Mouse (Mus musculus) forebrain, embryonic 15.5 days (tissue): Measurements from ENCODE around the gene Stra6. TPM values are rescaled to one million over a fixed set of nuclear protein-coding genes. Genes with fewer than 3 reads are reported as not detected.
A peak's percentile ranks its signal among the peaks of the same experiment; 100 is the strongest.

Experiments used
- ATAC-seq: fragments of 200-750 bp; cut with Nextera tagmentation; replicated peaks from 2 replicates; pipeline ENCODE4 v1.8.0; 2017; ENCODE audit warnings: mild to moderate bottlenecking, moderate TSS enrichment, moderate library complexity
- H3K27ac ChIP-seq: fragments of 300-500 bp; sonication (generic); replicated peaks from 2 replicates; pipeline ENCODE4 v1.5.1; 2015; ENCODE audit warnings: mild to moderate bottlenecking, inconsistent platforms
- H3K27me3 ChIP-seq: fragments of 300-500 bp; sonication (generic); 2 replicates; pipeline ENCODE4 v1.6.1; 2015; ENCODE audit warnings: inconsistent platforms
- H3K36me3 ChIP-seq: fragments of 300-500 bp; sonication (generic); 2 replicates; pipeline ENCODE4 v1.6.1; 2015; ENCODE audit warnings: mild to moderate bottlenecking, inconsistent platforms
- H3K4me1 ChIP-seq: fragments of 300-500 bp; sonication (generic); 2 replicates; pipeline ENCODE4 v1.6.1; 2015; ENCODE audit warnings: inconsistent platforms
- H3K4me2 ChIP-seq: fragments of 300-500 bp; sonication (generic); replicated peaks from 2 replicates; pipeline ENCODE4 v1.6.1; 2015; ENCODE audit warnings: mild to moderate bottlenecking, inconsistent platforms
- H3K4me3 ChIP-seq: fragments of 300-500 bp; sonication (generic); 2 replicates; pipeline ENCODE4 v1.5.1; 2015; ENCODE audit warnings: mild to moderate bottlenecking, inconsistent platforms
- H3K9ac ChIP-seq: fragments of 300-500 bp; sonication (generic); replicated peaks from 2 replicates; pipeline ENCODE4 v1.6.1; 2015; ENCODE audit warnings: mild to moderate bottlenecking, inconsistent platforms
- H3K9me3 ChIP-seq: fragments of 300-500 bp; sonication (generic); 2 replicates; pipeline ENCODE4 v1.6.1; 2016; ENCODE audit warnings: inconsistent platforms
- WGBS: fragments of 180-500 bp; shearing (Covaris S2); methylation state at CpG from one replicate; pipeline ENCODE4 v1.1.7; 2015; ENCODE audit warnings: mixed read lengths; 5-methylcytosine and 5-hydroxymethylcytosine counted together
- polyA plus RNA-seq: library from polyadenylated mRNA; unstranded; fragments of >200 nt; fragmentation: Nextera tagmentation; extraction: Ambion mirVana; gene quantifications from 2 replicates; pipeline ENCODE4 v1.2.1, GENCODE M21; 2015

Stra6 gene
- polyA plus RNA-seq, 1 experiment from 2014 or later = 8.7 TPM

DNA sequence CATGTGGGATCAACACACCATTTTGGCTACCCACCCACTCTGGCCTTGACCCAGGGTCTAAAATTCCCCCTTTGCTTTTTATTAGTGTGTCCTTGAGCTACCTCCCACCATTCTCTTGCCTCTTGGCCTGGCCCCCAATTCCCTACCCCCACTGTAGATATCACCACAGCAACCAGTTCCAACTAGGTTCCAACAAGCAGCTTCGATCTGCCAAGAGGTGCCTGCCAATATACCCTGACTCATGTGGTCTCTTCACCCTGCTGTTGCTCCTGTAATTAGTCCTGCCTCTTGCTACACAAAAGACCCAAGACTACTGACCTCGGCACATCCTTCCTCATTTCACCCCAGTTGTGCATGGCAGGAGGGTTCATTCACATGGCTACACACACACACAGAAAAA, 21.5 kb downstream of the Stra6 start:
- Histone ChIP-seq H3K27me3 (no peaks in the 10 kb centered on the region), H3K4me3 (no peak overlapping the region), H3K9ac (no peak overlapping the region), H3K9me3 (no peaks in the 10 kb centered on the region), H3K4me1 (peaks cover 44% of the 10 kb centered on the region), H3K36me3 (no peaks in the 10 kb centered on the region), H3K27ac (peak overlapping the region; percentile 88), H3K4me2 (peak overlapping the region; percentile 5; the same call in 1 of the 2 replicates)
- ATAC-seq = peak; percentile 71; the same call in 1 of the 2 replicates
- WGBS = 3% methylated on average over 2 of the region's 2 CpGs

DNA sequence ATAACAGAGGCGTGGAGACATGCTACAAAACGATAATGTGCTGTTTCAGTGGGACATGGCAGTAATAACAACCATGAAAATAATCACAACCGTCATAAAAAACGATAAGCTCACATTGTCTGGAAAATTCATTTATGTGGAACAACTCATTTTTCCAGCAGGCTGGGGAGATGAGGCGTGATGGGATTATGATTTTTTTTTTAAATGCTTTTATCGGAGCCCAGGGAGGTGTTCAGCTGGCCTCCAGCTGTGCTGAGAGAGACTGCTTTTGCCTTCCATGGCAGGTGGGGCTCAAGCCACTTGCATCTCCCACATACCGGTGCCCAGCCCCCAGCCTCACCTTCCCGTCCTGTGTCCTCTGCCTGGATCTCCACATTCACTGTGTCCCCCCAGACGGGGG, 22.6 kb downstream of the Stra6 start:
- 37% methylated on average over 9 of the region's 9 CpGs for WGBS
- 0 out of 2 replicates have a peak overlapping the region, but pooled peaks have one; percentile 3 for H3K9ac ChIP-seq
- no peaks in the 10 kb centered on the region for H3K36me3 ChIP-seq
- H3K9me3 ChIP-seq = no peaks in the 10 kb centered on the region
- peak overlapping the region; percentile 88 for H3K27ac ChIP-seq
- H3K4me3 ChIP-seq = no peak overlapping the region
- no peak for ATAC-seq
- no peaks in the 10 kb centered on the region for H3K27me3 ChIP-seq
- H3K4me2 ChIP-seq = no peak overlapping the region
- H3K4me1 ChIP-seq = peaks cover 44% of the 10 kb centered on the region

DNA sequence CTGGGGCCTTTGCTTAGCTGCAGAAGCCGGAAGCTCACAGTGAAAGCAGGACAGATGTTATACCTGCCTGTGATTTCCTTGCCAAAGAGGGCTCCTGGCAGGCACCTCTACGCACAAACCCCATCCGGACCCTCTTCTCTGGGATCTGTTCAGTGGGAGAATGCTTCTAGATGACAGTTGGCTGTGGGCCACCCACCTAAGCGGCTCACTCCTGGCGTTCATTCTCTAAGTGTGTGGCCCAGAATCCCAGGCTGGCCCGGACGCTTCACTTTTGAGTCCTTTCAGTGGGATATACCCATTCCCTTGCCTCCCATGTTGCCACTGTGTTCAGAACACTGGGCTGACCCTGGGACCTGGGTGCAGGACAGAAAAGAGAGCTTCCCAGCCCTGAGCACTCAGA, 23.3 kb downstream of the Stra6 start:
- peak overlapping the region; percentile 88 for H3K27ac ChIP-seq
- H3K36me3 ChIP-seq = no peaks in the 10 kb centered on the region
- H3K9ac ChIP-seq = no peak overlapping the region
- H3K27me3 ChIP-seq = no peaks in the 10 kb centered on the region
- H3K4me2 ChIP-seq = no peak overlapping the region
- peaks cover 49% of the 10 kb centered on the region for H3K4me1 ChIP-seq
- no peak overlapping the region for H3K4me3 ChIP-seq
- no peaks in the 10 kb centered on the region for H3K9me3 ChIP-seq
- ATAC-seq = no peak
- 37% methylated on average over 7 of the region's 7 CpGs for WGBS

DNA sequence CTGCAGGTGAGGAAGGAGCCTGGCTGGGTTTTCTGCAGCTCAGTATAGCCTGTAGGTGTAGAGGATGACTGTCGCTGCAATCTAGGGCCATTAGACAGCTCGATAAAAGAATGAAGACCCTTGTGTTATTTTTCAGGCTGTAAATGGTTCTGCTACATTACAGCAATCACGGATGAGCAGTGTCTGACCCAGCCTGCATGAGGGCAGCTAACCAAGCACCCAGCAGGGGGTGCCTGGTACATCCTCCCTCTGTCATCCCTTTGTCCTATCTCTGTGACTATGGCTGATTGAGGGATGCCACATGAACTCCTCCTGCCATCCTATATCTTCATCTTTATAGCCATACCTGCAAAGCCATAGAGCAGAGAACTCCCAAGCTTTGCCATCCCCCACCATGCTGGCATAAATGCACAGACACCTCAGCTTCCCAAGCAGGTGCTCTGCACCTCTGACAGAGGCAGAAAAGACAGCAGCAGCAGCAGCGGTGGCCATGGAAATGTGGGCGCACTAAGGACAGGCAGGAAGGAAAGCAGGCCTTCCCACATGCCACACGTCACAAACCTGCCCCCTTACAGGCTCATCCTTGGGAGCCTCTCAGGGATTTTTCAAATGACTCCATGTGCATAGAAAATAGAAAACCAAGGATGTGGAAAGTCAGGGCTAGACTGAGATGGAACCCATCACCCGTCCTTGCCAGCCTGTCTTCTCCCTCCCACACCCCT, 23.9 kb downstream of the Stra6 start:
- no peaks in the 10 kb centered on the region for H3K27me3 ChIP-seq
- H3K4me3 ChIP-seq = no peak overlapping the region
- 64% methylated on average over 7 of the region's 7 CpGs for WGBS
- H3K4me1 ChIP-seq = peaks cover 54% of the 10 kb centered on the region
- no peak for ATAC-seq
- no peaks in the 10 kb centered on the region for H3K9me3 ChIP-seq
- peak overlapping the region; percentile 88 for H3K27ac ChIP-seq
- H3K9ac ChIP-seq = no peak overlapping the region
- no peak overlapping the region for H3K4me2 ChIP-seq
- H3K36me3 ChIP-seq = no peaks in the 10 kb centered on the region

DNA sequence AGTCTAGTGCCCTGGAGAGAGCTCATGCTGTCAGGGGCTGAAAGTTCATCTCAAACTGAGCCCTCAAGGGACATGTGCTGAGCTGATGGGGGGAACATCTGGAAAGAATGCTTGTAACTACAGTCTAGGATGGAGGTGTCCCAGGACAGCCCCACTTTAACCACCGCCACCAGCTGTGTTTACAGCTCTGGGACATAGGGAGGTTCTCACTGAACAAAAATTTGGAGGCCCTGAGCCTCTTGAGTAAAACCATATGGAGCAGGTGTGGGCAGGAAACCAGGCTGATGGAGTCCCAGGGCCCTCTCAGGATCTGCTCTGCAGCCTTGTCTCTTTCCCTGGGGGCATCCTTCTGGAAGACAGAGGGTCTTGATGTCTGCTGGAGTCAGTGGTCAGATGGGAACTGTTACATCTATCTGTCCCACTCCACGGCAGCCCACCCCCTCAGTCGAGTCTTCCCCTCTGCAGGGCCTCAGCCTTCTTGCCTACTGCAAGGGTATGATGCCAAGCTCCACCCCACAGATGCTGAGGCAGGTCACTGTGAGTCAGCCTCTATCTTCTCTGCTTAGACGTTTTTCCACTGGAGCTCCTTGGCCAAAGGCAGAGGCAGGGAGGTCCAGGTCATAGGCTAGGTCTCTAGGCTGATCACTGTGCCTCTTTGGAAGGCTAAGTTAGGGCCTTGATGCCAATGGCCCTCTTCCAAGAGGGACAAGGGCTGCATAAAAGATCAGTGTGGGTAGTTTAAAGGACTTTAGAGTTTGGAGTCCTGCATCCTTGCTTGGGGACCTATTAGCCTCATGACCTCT, 28.2 kb downstream of the Stra6 start:
- Histone ChIP-seq H3K4me1 (peaks cover 40% of the 10 kb centered on the region), H3K4me3 (no peak overlapping the region), H3K36me3 (no peaks in the 10 kb centered on the region), H3K9me3 (no peaks in the 10 kb centered on the region), H3K27ac (no peak overlapping the region), H3K27me3 (no peaks in the 10 kb centered on the region), H3K9ac (no peak overlapping the region), H3K4me2 (no peak overlapping the region)
- WGBS = 63% methylated on average over 4 of the region's 4 CpGs
- no peak for ATAC-seq

DNA sequence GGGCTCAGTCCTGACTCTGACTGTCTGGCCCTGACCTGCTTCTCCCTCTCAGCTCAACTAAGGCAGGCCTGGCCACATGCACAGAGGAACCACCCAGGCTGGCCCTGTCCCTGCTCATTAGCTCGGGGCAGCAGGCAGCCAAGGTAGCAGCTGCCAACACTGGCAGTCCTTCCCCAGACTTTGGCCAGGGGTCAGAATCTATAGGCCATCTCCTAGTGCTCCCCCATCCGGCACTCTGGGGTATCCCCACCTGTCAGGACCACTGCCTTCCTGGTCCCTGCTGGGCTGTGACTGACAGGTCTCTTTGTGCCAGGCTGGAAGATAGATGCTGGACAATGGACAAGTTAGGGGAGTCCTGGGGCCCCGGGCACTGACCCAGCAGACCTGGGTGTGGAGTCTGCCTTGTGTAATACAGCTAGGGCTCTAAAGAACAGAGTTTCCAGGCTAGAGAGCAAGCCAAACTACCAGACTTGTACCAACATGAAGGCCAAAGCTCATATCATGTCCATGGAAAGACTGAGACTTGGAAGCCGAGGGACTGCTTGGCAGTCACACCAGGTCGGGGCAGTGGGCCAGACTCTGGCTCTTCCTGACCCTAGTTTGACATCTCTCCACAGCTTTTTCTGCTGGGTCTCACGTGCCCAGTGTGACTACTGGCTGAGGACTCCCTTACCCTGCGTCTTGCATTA, 29.1 kb downstream of the Stra6 start:
- no peak for ATAC-seq
- peaks cover 40% of the 10 kb centered on the region for H3K4me1 ChIP-seq
- H3K9ac ChIP-seq = no peak overlapping the region
- H3K9me3 ChIP-seq = no peaks in the 10 kb centered on the region
- H3K27me3 ChIP-seq = no peaks in the 10 kb centered on the region
- no peaks in the 10 kb centered on the region for H3K36me3 ChIP-seq
- no peak overlapping the region for H3K4me2 ChIP-seq
- WGBS = 62% methylated on average over 7 of the region's 7 CpGs
- 0 out of 2 replicates have a peak overlapping the region, but pooled peaks have one; percentile 9 for H3K27ac ChIP-seq
- no peak overlapping the region for H3K4me3 ChIP-seq

DNA sequence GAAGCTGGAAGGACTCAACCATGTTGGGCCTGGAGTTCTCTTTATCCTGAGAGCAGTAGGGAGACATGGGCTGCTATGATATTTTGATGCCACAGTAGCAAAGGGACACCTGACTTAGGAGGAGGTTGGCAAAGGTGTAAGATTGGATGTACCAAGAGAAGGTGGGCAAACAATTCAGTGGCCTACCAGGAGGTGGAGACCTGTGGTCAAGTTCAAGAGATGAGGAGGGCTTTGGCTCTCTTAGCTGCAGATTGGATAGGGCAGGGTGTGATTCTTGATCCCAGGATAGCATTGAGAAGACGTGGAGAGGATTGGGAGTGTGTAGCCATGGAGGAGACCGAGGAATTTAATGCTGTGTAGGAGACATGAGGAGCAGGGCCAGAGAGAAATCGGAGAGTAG, 30.2 kb downstream of the Stra6 start:
- 78% methylated on average over 3 of the region's 3 CpGs for WGBS
- H3K36me3 ChIP-seq = no peaks in the 10 kb centered on the region
- peaks cover 46% of the 10 kb centered on the region for H3K4me1 ChIP-seq
- no peak overlapping the region for H3K4me3 ChIP-seq
- no peaks in the 10 kb centered on the region for H3K27me3 ChIP-seq
- no peak overlapping the region for H3K27ac ChIP-seq
- ATAC-seq = no peak
- H3K9ac ChIP-seq = no peak overlapping the region
- H3K4me2 ChIP-seq = no peak overlapping the region
- H3K9me3 ChIP-seq = no peaks in the 10 kb centered on the region

DNA sequence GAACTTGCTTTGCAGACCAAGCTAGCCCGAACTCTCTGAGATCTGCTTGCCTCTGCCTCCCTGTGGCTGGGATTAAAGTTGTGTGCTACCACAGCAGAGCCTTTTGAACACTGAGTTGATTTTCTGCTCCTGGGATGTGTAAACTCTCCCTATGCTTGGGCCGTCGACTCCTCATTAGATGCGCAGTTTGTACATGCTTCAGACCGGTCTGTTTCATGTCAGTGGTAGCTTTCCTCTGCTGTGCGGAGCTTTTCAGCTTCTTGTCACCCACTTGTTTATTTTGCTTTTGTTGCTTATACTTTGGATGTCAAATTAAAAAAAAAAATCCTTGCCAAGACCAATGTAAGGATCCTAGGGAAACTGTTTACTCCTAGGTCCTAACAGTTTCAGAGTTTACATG, 32.4 kb downstream of the Stra6 start:
- no peak for ATAC-seq
- no peaks in the 10 kb centered on the region for H3K36me3 ChIP-seq
- peak overlapping the region; percentile 91 for H3K27ac ChIP-seq
- no peak overlapping the region for H3K9ac ChIP-seq
- peaks cover 62% of the 10 kb centered on the region for H3K4me1 ChIP-seq
- H3K9me3 ChIP-seq = no peaks in the 10 kb centered on the region
- H3K4me3 ChIP-seq = no peak overlapping the region
- WGBS = 55% methylated on average over 6 of the region's 6 CpGs
- no peak overlapping the region for H3K4me2 ChIP-seq
- H3K27me3 ChIP-seq = no peaks in the 10 kb centered on the region

DNA sequence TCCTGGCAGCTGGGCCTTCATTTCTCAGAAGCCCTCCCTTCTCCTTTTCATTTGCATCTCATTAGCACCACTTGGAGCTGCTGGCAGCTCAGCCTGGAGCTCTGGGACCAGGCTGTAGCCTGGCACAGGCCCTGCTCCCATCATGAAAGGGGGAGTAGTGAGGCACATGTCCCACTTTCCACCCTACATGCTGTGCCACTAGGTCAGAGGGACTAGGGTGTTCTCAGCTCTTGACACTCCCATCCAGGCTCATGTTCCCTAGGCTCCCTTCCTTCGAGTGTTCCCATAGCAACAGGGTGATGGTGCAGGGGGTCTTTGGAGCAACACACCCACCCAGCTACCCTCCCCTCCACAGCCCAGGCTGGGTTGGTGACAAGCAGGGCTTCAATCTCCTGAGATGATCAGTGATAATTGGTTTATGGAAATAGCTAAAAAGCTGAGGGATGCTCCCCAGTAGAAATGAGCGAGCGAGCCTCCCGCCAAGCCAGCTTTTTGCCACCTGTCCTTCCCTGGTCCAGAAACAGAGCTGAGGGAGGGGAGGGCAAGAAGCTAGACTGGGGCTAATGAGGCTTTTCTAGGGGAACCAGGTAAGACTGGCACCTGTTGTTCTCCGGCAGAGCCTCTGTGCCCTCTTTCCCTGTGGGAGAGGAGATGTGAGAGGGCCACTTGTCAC, 33.2 kb downstream of the Stra6 start:
- ATAC-seq = peak; percentile 94
- Histone ChIP-seq H3K4me1 (peaks cover 59% of the 10 kb centered on the region), H3K9ac (no peak overlapping the region), H3K9me3 (no peaks in the 10 kb centered on the region), H3K4me3 (no peak overlapping the region), H3K27ac (peak overlapping the region; percentile 91), H3K36me3 (no peaks in the 10 kb centered on the region), H3K27me3 (no peaks in the 10 kb centered on the region), H3K4me2 (peak overlapping the region; percentile 9; the same call in 1 of the 2 replicates)
- 26% methylated on average over 5 of the region's 5 CpGs for WGBS

DNA sequence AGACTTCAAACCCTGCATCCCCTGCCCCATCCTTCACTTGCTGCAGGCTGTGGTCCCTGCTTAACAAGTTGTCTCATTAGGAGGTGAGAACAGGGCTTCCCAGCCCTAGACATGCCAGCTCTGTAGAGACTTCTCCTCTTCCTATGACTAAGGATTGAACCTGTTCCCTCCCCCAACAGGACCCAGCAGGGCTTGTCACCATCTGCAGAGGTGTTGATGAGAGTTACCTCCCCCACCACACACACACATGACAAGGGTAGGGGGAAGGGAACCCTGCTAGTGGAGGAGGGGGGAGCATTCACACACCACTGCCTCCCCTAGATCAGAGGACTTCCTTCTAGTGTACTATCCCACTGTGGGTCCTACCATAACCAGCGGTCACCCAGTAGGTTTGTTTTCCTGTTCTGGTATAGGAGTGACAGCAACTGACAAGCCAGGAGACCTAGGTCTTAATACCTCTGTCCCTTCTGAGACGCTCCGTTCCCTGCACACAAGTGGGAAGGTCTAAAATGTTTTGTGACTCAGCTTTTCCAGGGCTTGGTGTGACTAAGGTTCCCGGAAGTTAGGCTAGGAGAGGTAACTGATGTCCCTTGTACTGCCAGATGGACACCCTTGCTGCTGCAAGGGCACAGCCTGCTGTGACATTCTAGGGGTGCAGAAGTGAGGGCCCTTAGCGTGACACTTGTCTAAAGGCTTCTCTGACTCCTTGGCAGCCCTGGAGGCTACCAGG, 36.4 kb downstream of the Stra6 start:
- Histone ChIP-seq H3K4me3 (no peak overlapping the region), H3K27me3 (no peaks in the 10 kb centered on the region), H3K4me2 (no peak overlapping the region), H3K9ac (no peak overlapping the region), H3K9me3 (no peaks in the 10 kb centered on the region), H3K27ac (peak overlapping the region; percentile 52), H3K4me1 (peaks cover 72% of the 10 kb centered on the region), H3K36me3 (no peaks in the 10 kb centered on the region)
- WGBS = 70% methylated on average over 5 of the region's 5 CpGs
- peak; percentile 32; the same call in 1 of the 2 replicates for ATAC-seq

DNA sequence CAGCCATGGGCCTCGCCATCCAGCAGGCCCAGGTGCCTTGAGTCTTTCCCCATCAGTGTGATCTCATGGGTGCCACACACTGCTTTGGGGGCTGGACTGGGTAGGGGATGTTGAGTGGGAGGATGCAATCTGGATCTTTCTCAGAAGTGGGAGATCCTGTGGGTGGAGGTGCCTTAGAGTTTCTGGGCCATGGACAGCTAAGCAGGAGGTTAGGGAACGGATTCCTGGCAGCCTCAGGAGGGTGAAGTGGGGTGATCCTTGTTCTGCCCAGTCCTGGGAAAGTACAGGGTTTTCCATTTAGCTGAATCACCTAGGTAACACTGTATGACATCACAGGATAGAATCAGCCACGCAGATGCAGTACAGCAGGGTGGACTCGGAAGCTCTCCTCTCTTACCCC, 38.4 kb downstream of the Stra6 start:
- WGBS = 56% methylated on average over 4 of the region's 4 CpGs
- Histone ChIP-seq H3K9ac (no peak overlapping the region), H3K9me3 (no peaks in the 10 kb centered on the region), H3K27ac (no peak overlapping the region), H3K4me2 (no peak overlapping the region), H3K36me3 (no peaks in the 10 kb centered on the region), H3K27me3 (no peaks in the 10 kb centered on the region), H3K4me3 (no peak overlapping the region), H3K4me1 (peaks cover 66% of the 10 kb centered on the region)
- ATAC-seq = no peak
